Mouse (Mus musculus) granulocyte monocyte progenitor cell, adult 5-6 weeks (primary cell): ENCODE results near the gene A830031A19Rik. TPM values are rescaled to one million over a fixed set of nuclear protein-coding genes. Genes with fewer than 3 reads are reported as not detected.

ENCODE experiments used
- ATAC-seq: replicated peaks from 2 replicates; pipeline ENCODE4 v1.8.0; 2016; ENCODE audit warnings: mild to moderate bottlenecking, moderate TSS enrichment, inconsistent platforms; ENCODE audit not compliant: poor library complexity, severe bottlenecking
- total RNA-seq, 2 experiments: library from RNA; stranded (forward) in 1 of 2; stranded (reverse) in 1 of 2; fragments of 200-712, 200-1000 nt in 1 of 2; fragments of >200 nt in 1 of 2; fragmentation: Nextera tagmentation in 1 of 2; gene quantifications; 2 replicates each; pipeline ENCODE4 v1.2.3; 2014 to 2017

The A830031A19Rik gene
- total RNA-seq, 2 experiments from 2014 or later, result not detected

DNA sequence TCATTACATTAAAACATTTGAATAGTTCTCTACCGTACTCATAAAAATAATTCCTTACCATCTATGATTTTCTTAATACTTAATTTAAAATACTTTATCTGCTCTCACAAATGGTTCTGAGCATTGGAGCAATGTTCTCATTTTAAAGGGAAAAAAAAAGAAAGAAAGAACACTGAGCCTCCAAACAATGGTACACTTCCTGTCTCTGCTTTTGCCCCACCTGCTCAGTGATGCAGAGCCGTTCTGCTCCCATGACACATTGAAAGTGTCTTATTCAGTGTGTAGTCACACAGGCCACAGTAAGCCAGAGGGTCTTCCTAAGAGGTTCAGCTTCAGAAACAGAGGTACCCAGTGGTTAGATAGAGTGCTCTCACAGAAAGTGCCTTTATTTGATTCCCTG is 56.1 kb downstream of the A830031A19Rik start:
- ATAC-seq, result no peak

DNA sequence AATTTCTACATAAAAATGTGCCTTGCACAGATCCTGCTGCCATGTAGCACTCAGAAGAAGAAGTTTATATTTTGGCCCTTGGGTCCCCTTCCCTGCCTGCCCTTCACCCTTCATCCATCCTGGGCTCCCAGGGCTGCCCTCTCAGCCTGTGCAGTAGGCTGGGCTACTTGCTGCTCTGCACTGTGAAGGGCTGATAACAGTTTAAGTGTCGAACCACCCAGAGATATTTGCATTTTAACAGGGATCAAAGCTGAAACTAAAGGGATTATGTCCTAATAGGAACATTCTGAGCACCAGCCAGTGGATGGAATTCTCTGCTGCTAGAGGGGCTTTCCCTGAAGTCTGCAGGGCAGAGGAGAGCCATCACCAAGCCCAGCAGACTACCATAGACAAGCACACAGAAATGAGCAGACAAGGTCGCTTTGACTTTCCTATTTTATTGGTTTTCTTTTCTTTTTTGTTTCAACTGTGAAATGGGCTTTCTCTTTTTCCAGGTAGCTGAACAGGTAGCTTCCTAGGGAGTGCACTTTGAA is 58.1 kb downstream of the A830031A19Rik start:
- ATAC-seq, result no peak

GRCm38 (mm10) chr11:24016049-24016448 is 58.8 kb downstream of the A830031A19Rik start:
- ATAC-seq, result no peak

DNA sequence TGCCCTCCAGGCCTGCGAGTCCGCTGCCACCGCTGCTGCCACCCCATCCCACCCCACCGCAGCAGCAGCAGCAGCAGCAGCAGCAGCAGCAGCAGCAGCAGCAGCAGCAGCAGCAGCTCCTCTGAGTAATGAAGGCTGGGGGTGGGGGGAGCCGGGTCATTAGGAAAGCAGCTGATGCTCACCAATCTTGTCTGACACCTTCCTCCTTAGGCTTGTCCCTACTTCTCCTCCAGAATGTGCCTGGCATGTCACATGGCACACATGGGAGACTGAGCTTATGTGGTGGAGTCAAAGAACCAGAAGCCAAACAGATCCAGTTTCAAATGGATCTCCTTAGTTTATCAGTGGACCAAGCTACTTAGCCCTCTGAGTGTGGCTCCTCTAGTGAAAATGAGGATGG is 60.2 kb downstream of the A830031A19Rik start:
- ATAC-seq, result no peak

GRCm38 (mm10) chr11:24012301-24012700 is 62.6 kb downstream of the A830031A19Rik start:
- no peak for ATAC-seq

- no peak for ATAC-seq
Observed at GRCm38 (mm10) chr11:24008976-24009375, 65.9 kb downstream of the A830031A19Rik start.

GRCm38 (mm10) chr11:24008244-24008643 is 66.6 kb downstream of the A830031A19Rik start:
- peak; percentile 44; the same call in 1 of the 2 replicates for ATAC-seq

DNA sequence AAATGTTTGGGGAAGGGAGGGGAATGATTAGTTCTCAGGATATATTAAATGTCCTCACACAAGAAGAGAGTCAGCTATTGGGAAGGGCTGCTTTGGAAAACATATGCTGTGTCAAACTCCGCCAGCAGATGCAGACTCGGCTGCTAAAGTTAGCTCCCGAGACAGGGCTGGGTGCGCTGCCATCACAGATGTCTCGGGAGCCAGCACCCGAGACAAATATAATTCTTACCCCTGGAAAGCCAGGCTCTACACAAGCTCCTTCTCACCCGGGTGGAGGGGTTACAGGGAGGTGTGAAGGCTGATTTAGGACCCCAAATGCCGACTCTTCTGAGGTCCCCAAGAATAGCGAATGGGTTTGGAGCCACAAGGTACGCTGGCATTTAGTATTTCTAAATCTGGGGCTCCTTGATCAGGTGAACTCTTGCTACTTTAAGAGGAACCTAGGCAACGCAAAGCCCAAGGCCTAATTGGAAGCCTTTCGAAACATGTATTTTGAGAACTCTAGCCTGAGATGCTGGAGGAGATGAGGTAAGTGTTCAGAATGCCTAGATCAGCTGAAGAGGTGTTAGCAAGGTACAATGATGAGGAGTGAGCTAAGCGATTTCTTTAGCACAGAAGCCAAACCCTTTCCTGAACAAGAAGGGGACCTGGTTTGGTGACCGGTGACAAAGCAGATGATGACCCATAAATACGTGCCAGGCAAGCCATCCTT is 69.3 kb downstream of the A830031A19Rik start:
- no peak for ATAC-seq

- no peak for ATAC-seq
Observed at GRCm38 (mm10) chr11:24000675-24001074, 74.2 kb downstream of the A830031A19Rik start.

Other genes with a start within 250 kb of the A830031A19Rik start
- gene Papolg, start 179.8 kb downstream of the A830031A19Rik start, total RNA-seq (2014; fragmentation: Nextera tagmentation), result 14.9 and 15.6 TPM in 2 replicates
- gene Papolg, start 179.8 kb downstream of the A830031A19Rik start, total RNA-seq (2017), result 15.5 and 15.8 TPM in 2 replicates
- gene Bcl11a, start 3.0 kb upstream of the A830031A19Rik start, total RNA-seq (2014; fragmentation: Nextera tagmentation), result 33.7 and 44.4 TPM in 2 replicates
- gene Bcl11a, start 3.0 kb upstream of the A830031A19Rik start, total RNA-seq (2017), result 10.0 and 16.0 TPM in 2 replicates